Mouse (Mus musculus) right cerebral cortex, postnatal 36 days (tissue): Measurements from ENCODE around the gene Ncam1.

Source experiments
- DNase-seq, 2 experiments: peaks; one replicate each; pipeline ENCODE4 v3.0.0; 2022; ENCODE audit warnings: low spot score in 2 of 2, mixed read lengths in 1 of 2

Ncam1 gene

DNA sequence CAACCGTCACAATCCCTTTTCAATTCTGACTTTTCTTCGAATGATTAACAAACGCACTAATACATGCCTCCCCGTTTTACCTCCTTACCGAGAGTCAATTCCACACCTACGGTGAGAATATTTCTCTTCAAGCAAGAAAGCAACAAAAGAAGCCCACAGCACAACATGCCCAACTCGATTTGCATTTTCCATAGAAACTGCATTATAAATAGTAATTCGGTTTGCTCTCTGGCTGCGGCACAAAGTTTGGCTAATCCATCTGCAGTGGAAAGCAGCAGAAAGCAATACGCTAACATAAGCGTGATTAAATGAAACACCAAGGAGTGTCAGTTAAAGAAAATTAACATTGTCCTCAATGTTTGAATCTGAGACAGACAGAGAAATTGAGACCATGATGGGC, 177.0 kb downstream of the Ncam1 start:
- DNase-seq, result peak in 1 of 2 experiments; percentile 23

GRCm38 (mm10) chr9:49618699-49619392, 179.9 kb downstream of the Ncam1 start:
- peak; percentile 41 to 56 for DNase-seq

DNA sequence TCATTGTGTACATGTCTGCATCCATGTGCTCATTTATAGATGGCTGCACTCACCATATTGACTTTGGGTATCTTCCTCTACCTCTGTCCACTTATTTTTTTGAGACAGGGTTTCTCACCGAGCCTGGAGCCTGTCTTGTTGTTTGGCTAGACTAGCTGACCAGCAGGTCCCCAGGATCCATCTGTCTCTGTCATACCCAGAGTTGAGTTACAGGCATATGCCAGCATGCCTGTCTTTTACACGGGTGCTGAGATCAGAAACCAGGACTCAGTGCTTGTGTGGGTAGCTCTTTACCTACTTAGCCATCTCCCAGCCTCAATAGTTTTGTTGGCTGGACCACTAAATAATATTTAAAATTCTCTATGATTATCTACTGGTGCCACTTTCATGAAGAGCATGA, 180.5 kb downstream of the Ncam1 start:
- no peak for DNase-seq

- peak in 1 of 2 experiments; percentile 34 for DNase-seq
Observed at GRCm38 (mm10) chr9:49617216-49617615, 181.5 kb downstream of the Ncam1 start.

- DNase-seq, result no peak
Observed at GRCm38 (mm10) chr9:49612387-49612786, 186.3 kb downstream of the Ncam1 start.

DNA sequence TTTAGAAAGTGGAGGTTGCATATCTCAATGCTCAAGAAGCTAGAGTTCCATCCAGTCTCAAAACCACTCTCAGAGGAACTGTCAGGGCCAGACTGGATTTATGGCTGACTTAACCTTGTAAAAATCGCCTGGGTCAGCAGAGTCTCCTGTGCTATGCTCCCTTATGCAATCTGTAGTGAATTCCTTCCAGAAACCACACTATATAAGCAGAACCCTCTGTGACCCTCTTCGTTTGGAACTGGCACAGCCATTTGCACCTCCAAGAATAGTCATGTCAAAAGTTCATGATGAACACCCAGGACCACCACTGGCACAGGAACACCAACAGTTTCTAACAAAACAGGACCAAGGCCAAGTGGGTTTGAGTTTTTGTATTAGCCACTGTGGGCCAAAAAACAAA, 190.5 kb downstream of the Ncam1 start:
- DNase-seq, result no peak

GRCm38 (mm10) chr9:49606717-49607116, 192.0 kb downstream of the Ncam1 start:
- DNase-seq, result no peak

DNA sequence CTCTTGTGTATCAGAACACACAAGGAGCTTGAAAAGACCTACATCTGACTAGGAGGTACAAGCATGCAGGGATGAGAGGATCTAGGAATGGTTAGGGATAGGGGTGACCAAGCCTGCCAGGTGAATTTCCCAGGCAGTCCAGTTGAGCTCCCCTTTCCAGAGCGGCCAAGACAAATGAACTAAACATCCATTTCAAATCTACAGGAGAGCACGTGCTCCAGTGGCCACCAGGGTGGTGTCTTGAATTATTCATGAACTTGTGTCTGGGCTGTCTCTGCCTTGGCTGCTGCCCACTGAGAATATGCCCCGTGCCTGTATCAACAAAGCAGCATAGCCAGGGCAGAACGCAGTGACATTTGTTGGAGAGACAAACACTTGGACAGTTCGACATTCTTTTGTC, 192.4 kb downstream of the Ncam1 start:
- DNase-seq, result no peak

GRCm38 (mm10) chr9:49605791-49606190, 192.9 kb downstream of the Ncam1 start:
- DNase-seq, result no peak

DNA sequence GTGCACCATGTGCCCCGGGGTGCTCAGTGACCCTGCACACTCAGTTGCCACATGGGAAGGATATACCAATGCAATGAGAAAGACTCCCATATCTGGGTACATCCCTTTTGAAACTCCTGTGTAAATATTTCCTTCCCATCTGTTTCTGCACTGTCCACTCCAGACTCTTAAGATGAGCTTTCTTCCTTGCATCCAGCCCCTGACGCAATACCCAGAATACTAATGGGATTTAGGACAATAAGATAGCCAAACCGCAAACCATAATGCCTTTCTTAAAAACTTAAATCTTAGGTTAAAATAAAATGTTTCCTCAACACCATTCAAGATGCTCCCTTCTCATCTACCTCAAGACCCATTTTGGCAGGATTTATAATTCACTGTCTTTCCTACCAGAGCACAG, 193.4 kb downstream of the Ncam1 start:
- DNase-seq, result no peak

DNA sequence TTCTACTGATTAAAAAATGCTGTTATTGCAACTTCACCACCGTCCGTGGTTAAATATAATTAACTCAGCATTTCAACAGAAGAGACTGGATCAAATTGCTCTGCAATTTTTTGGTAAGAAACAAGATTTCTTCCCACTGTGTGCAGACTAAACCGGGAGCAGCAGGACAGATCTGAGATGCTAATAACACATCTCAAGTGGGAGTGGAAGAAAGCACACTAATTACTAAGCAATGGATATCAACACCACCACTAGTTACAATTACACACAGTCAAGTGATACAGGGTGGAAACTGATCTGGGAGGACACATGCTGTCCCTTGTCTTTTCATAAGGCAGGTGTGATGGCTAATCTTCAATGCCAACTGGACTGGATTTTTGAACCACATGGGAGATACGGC, 197.5 kb downstream of the Ncam1 start:
- DNase-seq, result no peak

DNA sequence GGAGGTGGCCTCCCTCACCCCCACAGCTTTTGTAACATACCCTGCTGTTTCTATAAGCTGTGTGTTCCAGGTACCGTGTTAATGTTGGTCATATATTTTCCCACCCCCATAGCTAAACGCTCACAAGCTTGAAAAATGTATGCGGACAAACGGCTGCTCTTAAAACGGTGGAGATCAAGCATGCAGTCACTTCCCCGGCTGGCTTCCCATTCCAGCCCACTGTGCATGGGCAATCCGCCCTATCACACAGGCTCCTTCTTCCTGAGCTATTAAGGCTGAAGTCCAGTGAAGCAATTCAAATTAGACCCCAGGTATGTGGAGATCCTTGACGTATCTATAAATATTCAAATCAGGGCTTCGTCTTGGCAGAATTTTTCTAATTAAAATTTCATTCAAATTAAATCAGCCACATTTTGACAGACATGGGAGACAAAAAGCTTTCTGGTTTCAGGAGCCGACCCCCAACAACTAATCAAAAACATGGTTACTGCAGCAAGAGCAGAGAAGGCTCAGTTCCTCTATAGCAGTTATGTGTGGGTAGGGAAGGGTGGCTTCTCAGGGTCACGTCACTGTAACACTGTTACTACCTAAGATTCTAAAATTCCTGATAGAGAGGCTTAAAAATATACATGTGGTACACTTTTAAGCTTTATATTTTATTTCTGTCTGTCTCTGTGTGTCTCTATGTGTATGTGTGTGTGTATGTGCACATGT, 202.9 kb downstream of the Ncam1 start:
- DNase-seq, result no peak

- DNase-seq, result no peak
Observed at GRCm38 (mm10) chr9:49594876-49595634, 203.7 kb downstream of the Ncam1 start.

DNA sequence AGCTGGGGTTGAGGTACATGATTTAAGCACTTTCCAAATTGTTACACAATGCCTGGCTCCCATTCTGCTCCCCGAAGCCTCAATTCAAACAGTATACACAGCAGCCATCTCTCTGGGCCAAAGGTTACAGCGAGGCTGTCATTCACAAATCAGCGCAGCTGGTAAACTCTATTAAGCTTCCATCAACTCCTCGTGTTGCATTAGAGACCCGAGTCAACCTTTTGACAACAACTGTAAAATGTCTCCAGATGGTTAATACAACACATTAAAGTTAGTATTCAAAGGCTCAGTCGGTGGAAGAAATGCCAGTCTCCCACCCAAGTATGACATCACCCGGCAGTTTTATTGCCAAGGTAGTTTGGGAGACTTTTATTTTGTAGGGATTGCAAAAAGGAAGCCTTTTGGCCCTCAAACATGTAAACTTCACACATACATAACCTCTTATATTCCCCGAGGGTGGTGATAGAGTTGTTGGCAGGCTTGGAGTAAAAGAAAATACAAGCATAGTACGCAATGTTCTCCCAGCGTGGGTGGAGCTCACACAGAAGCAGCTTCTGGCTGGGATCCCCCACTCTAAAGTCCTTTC, 204.7 kb downstream of the Ncam1 start:
- DNase-seq, result peak in 1 of 2 experiments; percentile 50

GRCm38 (mm10) chr9:49592006-49592405, 206.7 kb downstream of the Ncam1 start:
- DNase-seq, result no peak

DNA sequence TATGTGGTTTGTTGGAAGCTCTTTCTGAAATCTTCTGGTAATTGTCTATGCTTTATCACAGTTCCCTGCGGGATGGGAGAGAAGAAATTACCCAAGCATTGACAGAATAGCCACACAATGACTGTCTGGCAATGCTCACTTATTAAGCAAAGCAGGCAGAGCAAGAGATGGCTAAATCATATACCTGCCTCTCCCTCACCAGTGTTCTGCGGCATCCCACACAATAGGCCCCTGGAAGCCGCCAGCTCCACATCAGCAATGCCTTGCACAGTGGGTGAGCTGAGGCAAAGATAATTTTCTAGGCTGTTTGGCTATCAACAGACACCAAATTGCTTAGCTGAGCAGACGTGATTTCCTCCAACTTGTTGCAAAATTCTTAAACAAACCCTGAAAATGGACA, 208.5 kb downstream of the Ncam1 start:
- no peak for DNase-seq

DNA sequence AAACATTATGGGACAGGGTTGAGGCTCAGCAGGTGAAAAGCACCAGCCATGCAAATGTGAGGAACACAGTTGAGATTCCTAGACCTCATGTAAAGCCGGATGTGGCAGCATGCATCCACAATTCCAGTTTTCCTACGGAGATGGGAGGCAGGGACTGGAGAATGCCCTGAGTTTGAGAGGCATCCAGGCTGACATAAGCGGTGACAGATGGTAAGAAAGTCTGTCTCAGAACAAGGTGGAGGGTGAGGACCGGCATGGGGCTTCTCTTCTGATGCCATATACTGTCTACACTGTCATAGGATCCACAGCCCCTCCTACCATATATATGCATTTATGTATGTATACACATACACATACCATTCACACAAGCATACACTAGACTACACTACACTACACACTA, 221.6 kb downstream of the Ncam1 start:
- DNase-seq, result no peak

- peak; percentile 42 to 61 for DNase-seq
Observed at GRCm38 (mm10) chr9:49571695-49572510, 226.8 kb downstream of the Ncam1 start.

DNA sequence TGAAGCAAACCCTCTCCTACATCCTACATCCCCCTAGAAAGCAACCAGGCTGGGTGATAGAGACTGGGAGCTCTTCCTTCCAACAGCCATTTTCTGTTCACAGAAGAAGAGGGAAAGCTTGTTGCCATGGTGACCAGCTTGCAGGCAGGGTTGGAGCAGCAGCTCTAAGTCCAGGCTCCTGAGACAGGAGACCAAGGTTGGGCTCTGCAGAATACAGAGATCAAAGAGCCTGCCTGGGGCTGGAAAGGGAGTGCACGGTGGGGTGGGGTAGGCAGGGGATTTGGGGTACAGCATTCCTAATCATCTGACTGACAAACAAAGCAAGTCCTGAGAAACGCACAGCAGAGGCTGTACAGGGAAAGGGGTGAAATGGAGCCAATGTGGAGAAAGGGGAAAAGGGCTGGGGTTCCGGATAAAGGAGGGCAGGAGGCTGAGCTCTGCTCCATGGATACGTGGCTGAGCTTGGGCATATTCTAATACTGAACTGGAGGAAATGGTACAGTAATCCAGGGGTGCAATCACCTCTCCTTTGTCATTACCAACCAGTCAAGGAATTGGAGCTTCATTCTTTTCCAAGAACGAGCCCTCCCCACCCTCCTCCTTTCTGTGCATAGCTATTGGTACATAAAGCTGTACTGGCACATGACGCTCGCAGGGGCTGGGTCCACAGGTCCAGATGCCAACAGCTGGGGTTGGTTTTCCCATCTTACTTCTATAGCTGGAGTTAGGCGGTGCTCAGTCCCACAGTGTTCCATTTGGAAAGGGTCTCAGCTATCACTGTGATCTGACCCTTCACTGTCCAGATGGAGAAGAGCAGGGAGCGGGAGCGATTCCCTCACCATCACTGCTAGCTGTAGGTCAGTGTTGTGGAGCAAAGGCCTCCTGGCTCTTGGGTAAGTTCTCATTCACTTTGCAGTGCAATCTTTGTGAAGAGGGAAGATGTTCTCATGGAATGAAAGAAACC, 227.7 kb downstream of the Ncam1 start:
- peak; percentile 40 to 61 for DNase-seq

- no peak for DNase-seq
Observed at GRCm38 (mm10) chr9:49570033-49570660, 228.6 kb downstream of the Ncam1 start.
